Mouse (Mus musculus) MEL (cell line): ENCODE data around the gene Dennd2a. TPM values are rescaled to one million over a fixed set of nuclear protein-coding genes. Genes with fewer than 3 reads are reported as not detected.

Experiments used
- DNase-seq: peaks from one replicate; pipeline ENCODE4 v3.0.0; 2011; ENCODE audit warnings: low read depth, low spot score
- H3K27ac ChIP-seq: 2 replicates; pipeline ENCODE4 v1.5.1; 2012; ENCODE audit warnings: low read depth, mild to moderate bottlenecking, control low read depth, low read length, moderate library complexity; ENCODE audit not compliant: control insufficient read depth
- H3K27me3 ChIP-seq, 2 experiments: fragments of 150-350 bp in 1 of 2; sonication (generic) in 1 of 2; 2 replicates each; pipeline ENCODE4 v1.6.1; 2012; ENCODE audit warnings: low read length in 2 of 2, mild to moderate bottlenecking in 2 of 2, improper control_type of control experiment in 1 of 2, moderate library complexity in 1 of 2; ENCODE audit not compliant: insufficient read depth in 2 of 2, control insufficient read depth in 1 of 2
- H3K36me3 ChIP-seq, 2 experiments: 2 replicates each; pipeline ENCODE4 v1.6.1; 2012 to 2014; ENCODE audit warnings: low read length in 2 of 2, improper control_type of control experiment in 1 of 2, inconsistent platforms in 1 of 2, mild to moderate bottlenecking in 1 of 2; ENCODE audit not compliant: insufficient read depth in 2 of 2, control insufficient read depth in 1 of 2
- H3K4me1 ChIP-seq, 2 experiments: fragments of 150-350 bp in 1 of 2; sonication (generic) in 1 of 2; 2 replicates each; pipeline ENCODE4 v1.6.1; 2012; ENCODE audit warnings: low read length in 2 of 2, improper control_type of control experiment in 1 of 2, mild to moderate bottlenecking in 1 of 2; ENCODE audit not compliant: insufficient read depth in 2 of 2, control insufficient read depth in 1 of 2
- H3K4me3 ChIP-seq, 2 experiments: fragments of 150-350 bp in 1 of 2; sonication (generic) in 1 of 2; 2 replicates each; pipeline ENCODE4 v1.5.1; 2012; ENCODE audit warnings: low read depth in 2 of 2, low read length in 2 of 2, mild to moderate bottlenecking in 2 of 2, moderate library complexity in 2 of 2, control low read depth in 1 of 2, improper control_type of control experiment in 1 of 2; ENCODE audit not compliant: control insufficient read depth in 1 of 2, insufficient read depth in 1 of 2
- H3K79me2 ChIP-seq: 2 replicates; pipeline ENCODE4 v1.6.1; 2012; ENCODE audit warnings: mild to moderate bottlenecking, low read length, moderate library complexity; ENCODE audit not compliant: control insufficient read depth, poor library complexity, insufficient read depth
- H3K9ac ChIP-seq: 2 replicates; pipeline ENCODE4 v1.6.1; 2012; ENCODE audit warnings: low read depth, mild to moderate bottlenecking, control low read depth, low read length, moderate library complexity; ENCODE audit not compliant: control insufficient read depth, poor library complexity, severe bottlenecking
- H3K9me3 ChIP-seq: fragments of 150-350 bp; sonication (generic); replicated peaks from 2 replicates; pipeline ENCODE4 v1.6.1; 2012; ENCODE audit warnings: mild to moderate bottlenecking, low read length, improper control_type of control experiment, moderate library complexity; ENCODE audit not compliant: insufficient read depth
- BHLHE40 ChIP-seq: IDR thresholded peaks from 2 replicates; pipeline ENCODE4 v1.6.1; 2012; ENCODE audit warnings: low read depth, mild to moderate bottlenecking, inconsistent platforms, low read length, improper control_type of control experiment, borderline replicate concordance
- CHD1 ChIP-seq: IDR thresholded peaks from 2 replicates; pipeline ENCODE4 v1.6.1; 2012; ENCODE audit warnings: low read depth, mild to moderate bottlenecking, inconsistent platforms, low read length, improper control_type of control experiment
- CHD2 ChIP-seq: IDR thresholded peaks from 2 replicates; pipeline ENCODE4 v1.6.1; 2011; ENCODE audit warnings: low read length, improper control_type of control experiment
- CTCF ChIP-seq, 3 experiments: IDR thresholded peaks in 2 of 3; conservative IDR thresholded peaks in 1 of 3; 2 replicates each; pipeline ENCODE4 v1.5.1; 2011 to 2012; ENCODE audit warnings: low read length in 3 of 3, low read depth in 2 of 3, mild to moderate bottlenecking in 2 of 3, improper control_type of control experiment in 1 of 3, inconsistent platforms in 1 of 3, mixed read lengths in 1 of 3, moderate library complexity in 1 of 3; ENCODE audit not compliant: control insufficient read depth in 1 of 3, insufficient read depth in 1 of 3, poor library complexity in 1 of 3, severe bottlenecking in 1 of 3
- ELF1 ChIP-seq: IDR thresholded peaks from 2 replicates; pipeline ENCODE4 v1.6.1; 2014; ENCODE audit warnings: low read depth, mild to moderate bottlenecking, inconsistent platforms, low read length, improper control_type of control experiment, moderate library complexity
- EP300 ChIP-seq, 2 experiments: IDR thresholded peaks; 2 replicates each; pipeline ENCODE4 v1.6.1; 2011; ENCODE audit warnings: improper control_type of control experiment in 2 of 2, low read length in 2 of 2, low read depth in 1 of 2, mild to moderate bottlenecking in 1 of 2
- GABPA ChIP-seq: IDR thresholded peaks from 2 replicates; pipeline ENCODE4 v1.6.1; 2012; ENCODE audit warnings: low read depth, mild to moderate bottlenecking, inconsistent platforms, low read length, improper control_type of control experiment, moderate library complexity
- GATA1 ChIP-seq: IDR thresholded peaks from 2 replicates; pipeline ENCODE4 v1.6.1; 2011; ENCODE audit warnings: low read depth, low read length, improper control_type of control experiment
- HCFC1 ChIP-seq: IDR thresholded peaks from 2 replicates; pipeline ENCODE4 v1.6.1; 2012; ENCODE audit warnings: low read depth, mild to moderate bottlenecking, inconsistent platforms, low read length, improper control_type of control experiment, moderate library complexity
- JUND ChIP-seq: IDR thresholded peaks from 2 replicates; pipeline ENCODE4 v1.6.1; 2011; ENCODE audit warnings: low read depth, mild to moderate bottlenecking, improper control_type of control experiment, low read length
- KAT2A ChIP-seq: conservative IDR thresholded peaks from 2 replicates; pipeline ENCODE4 v1.6.1; 2012; ENCODE audit warnings: low read depth, low read length, improper control_type of control experiment, inconsistent platforms
- MAFK ChIP-seq: IDR thresholded peaks from 2 replicates; pipeline ENCODE4 v1.6.1; 2011; ENCODE audit warnings: low read depth, mild to moderate bottlenecking, low read length, improper control_type of control experiment, borderline replicate concordance
- MAX ChIP-seq: IDR thresholded peaks from 2 replicates; pipeline ENCODE4 v1.6.1; 2011; ENCODE audit warnings: low read length, improper control_type of control experiment
- MAZ ChIP-seq: IDR thresholded peaks from 2 replicates; pipeline ENCODE4 v1.6.1; 2012; ENCODE audit warnings: low read depth, mild to moderate bottlenecking, inconsistent platforms, low read length, improper control_type of control experiment
- MXI1 ChIP-seq: IDR thresholded peaks from 2 replicates; pipeline ENCODE4 v1.6.1; 2011; ENCODE audit warnings: mild to moderate bottlenecking, low read depth, low read length, improper control_type of control experiment
- NELFE ChIP-seq: IDR thresholded peaks from 2 replicates; pipeline ENCODE4 v1.6.1; 2011; ENCODE audit warnings: low read depth, low read length, improper control_type of control experiment
- POLR2A ChIP-seq, 2 experiments: IDR thresholded peaks; 2 replicates each; pipeline ENCODE4 v1.6.1; 2011 to 2012; ENCODE audit warnings: low read length in 2 of 2, mild to moderate bottlenecking in 2 of 2, control low read depth in 1 of 2, improper control_type of control experiment in 1 of 2, low read depth in 1 of 2, moderate library complexity in 1 of 2; ENCODE audit not compliant: control insufficient read depth in 1 of 2, insufficient read depth in 1 of 2, poor library complexity in 1 of 2
- POLR2AphosphoS2 ChIP-seq: IDR thresholded peaks from 2 replicates; pipeline ENCODE4 v1.6.1; 2011; ENCODE audit warnings: low read length, improper control_type of control experiment
- POLR2AphosphoS5 ChIP-seq: IDR thresholded peaks from 2 replicates; pipeline ENCODE4 v1.6.1; 2012; ENCODE audit warnings: low read depth, borderline replicate concordance, mild to moderate bottlenecking, inconsistent platforms, low read length, moderate library complexity, mixed read lengths
- RAD21 ChIP-seq: IDR thresholded peaks from 2 replicates; pipeline ENCODE4 v1.6.1; 2011; ENCODE audit warnings: mild to moderate bottlenecking, low read depth, low read length, improper control_type of control experiment
- SIN3A ChIP-seq: IDR thresholded peaks from 2 replicates; pipeline ENCODE4 v1.6.1; 2012; ENCODE audit warnings: low read length, improper control_type of control experiment, inconsistent platforms
- TAL1 ChIP-seq: IDR thresholded peaks from 2 replicates; pipeline ENCODE4 v1.6.1; 2012; ENCODE audit warnings: mild to moderate bottlenecking, inconsistent platforms, low read length, moderate library complexity, mixed read lengths
- TBP ChIP-seq: IDR thresholded peaks from 2 replicates; pipeline ENCODE4 v1.8.0; 2011; ENCODE audit warnings: low read depth, low read length, improper control_type of control experiment
- TCF12 ChIP-seq: IDR thresholded peaks from 2 replicates; pipeline ENCODE4 v1.6.1; 2014; ENCODE audit warnings: low read depth, mild to moderate bottlenecking, inconsistent platforms, low read length, improper control_type of control experiment, moderate library complexity
- UBTF ChIP-seq: IDR thresholded peaks from 2 replicates; pipeline ENCODE4 v1.6.1; 2012; ENCODE audit warnings: low read depth, mild to moderate bottlenecking, inconsistent platforms, low read length, improper control_type of control experiment, moderate library complexity, borderline replicate concordance; ENCODE audit not compliant: insufficient read depth
- USF2 ChIP-seq, 2 experiments: IDR thresholded peaks; 2 replicates each; pipeline ENCODE4 v1.6.1; 2011 to 2012; ENCODE audit warnings: improper control_type of control experiment in 2 of 2, low read length in 2 of 2, borderline replicate concordance in 1 of 2, inconsistent platforms in 1 of 2, low read depth in 1 of 2, mild to moderate bottlenecking in 1 of 2; ENCODE audit not compliant: insufficient read depth in 1 of 2
- ZC3H11A ChIP-seq: IDR thresholded peaks from 2 replicates; pipeline ENCODE4 v1.6.1; 2012; ENCODE audit warnings: low read depth, mild to moderate bottlenecking, inconsistent platforms, low read length, improper control_type of control experiment
- ZNF384 ChIP-seq: IDR thresholded peaks from 2 replicates; pipeline ENCODE4 v1.6.1; 2012; ENCODE audit warnings: low read depth, mild to moderate bottlenecking, inconsistent platforms, low read length, improper control_type of control experiment
- polyA plus RNA-seq, 2 experiments: library from polyadenylated mRNA; stranded (reverse) in 1 of 2; unstranded in 1 of 2; fragments of >175 nt in 1 of 2; fragments of >200 nt in 1 of 2; gene quantifications; 2 replicates each; pipeline versions ENCODE4 v1.2.1 to v1.2.4; 2012; ENCODE audit warnings: low replicate concordance in 2 of 2, low read depth in 1 of 2; ENCODE audit not compliant: insufficient read length in 2 of 2, insufficient read depth in 1 of 2, missing spikeins in 1 of 2
- total RNA-seq: library from RNA; depleted of rRNA; stranded (reverse); fragments of 300-350 nt; gene quantifications from 2 replicates; pipeline ENCODE4 v1.2.3, GENCODE M21; 2012

The Dennd2a gene
- total and polyA plus RNA-seq, 3 experiments, result 0.15 TPM; not detected in 2

- DNase-seq, result no peak
These were observed 16.8 kb upstream of the Dennd2a start for GRCm38 (mm10) chr6:39574555-39574869.

GRCm38 (mm10) chr6:39573791-39574554 lies 16.3 kb upstream of the Dennd2a start, which contains the start of gene Adck2:
Adck2 (plus strand) TSS chr6:39573873.
- H3K9me3 ChIP-seq, result no peaks in the 10 kb centered on the region
- H3K27me3 ChIP-seq, result no peaks in the 10 kb centered on the region
- peaks cover 5% of the 10 kb centered on the region; the same call in 1 of the 2 replicates for H3K79me2 ChIP-seq
- DNase-seq, result peak; percentile 90
- peak within 1 kb of the TSS; percentile 65 for H3K27ac ChIP-seq
- H3K4me3 ChIP-seq, result peak within 1 kb of the TSS; percentile 81 to 96
- peaks cover 4 to 8% of the 10 kb centered on the region in 2 experiments; a peak in 3 of 4 replicates for H3K4me1 ChIP-seq
- H3K9ac ChIP-seq, result peak within 1 kb of the TSS; percentile 94
- TF ChIP-seq ZC3H11A, result no peak
- peak in 2 of 3 experiments; percentile 33 to 52; a peak in 4 of 6 replicates for TF ChIP-seq CTCF (IDR thresholded peaks at IDR 0.05 in 2 of 3, conservative IDR thresholded peaks at IDR 0.05 in 1 of 3; ENCODE audit: control insufficient read depth in 1 of 3, insufficient read depth in 1 of 3, low read depth in 2 of 3, low read length in 3 of 3, poor library complexity in 1 of 3, severe bottlenecking in 1 of 3)
- no peak for TF ChIP-seq EP300 (IDR thresholded peaks at IDR 0.05; ENCODE audit: low read depth in 1 of 2, low read length in 2 of 2)
- no peak for TF ChIP-seq MAFK
- TF ChIP-seq POLR2AphosphoS5, result no peak
- no peak for TF ChIP-seq BHLHE40
- peak; percentile 55; the same call in 1 of the 2 replicates for TF ChIP-seq MXI1
- TF ChIP-seq TCF12, result peak; percentile 52
- TF ChIP-seq NELFE, result peak; percentile 84
- TF ChIP-seq TBP, result peak; percentile 80
- TF ChIP-seq ELF1, result peak; percentile 93
- TF ChIP-seq CHD2, result no peak
- peak; percentile 84; the same call in 1 of the 2 replicates for TF ChIP-seq UBTF
- TF ChIP-seq HCFC1, result peak; percentile 83
- peak; percentile 56 to 86; a peak in 3 of 4 replicates for TF ChIP-seq POLR2A (IDR thresholded peaks at IDR 0.05; ENCODE audit: control insufficient read depth in 1 of 2, insufficient read depth in 1 of 2, low read depth in 1 of 2, low read length in 2 of 2, poor library complexity in 1 of 2)
- TF ChIP-seq SIN3A, result peak; percentile 92
- 0 out of 2 replicates have a peak, but pooled peaks have one; percentile 20 for TF ChIP-seq MAX
- no peak for TF ChIP-seq MAZ
- peaks cover 0 to 8% of the 10 kb centered on the region in 2 experiments; a peak in 2 of 4 replicates for H3K36me3 ChIP-seq

More at GRCm38 (mm10) chr6:39574555-39574869, 16.8 kb upstream of the Dennd2a start:
- H3K4me1 ChIP-seq, result peaks cover 4 to 8% of the 10 kb centered on the region in 2 experiments; a peak in 3 of 4 replicates
- TF ChIP-seq NELFE (no peak), USF2 (IDR thresholded peaks at IDR 0.05; ENCODE audit: borderline replicate concordance in 1 of 2, insufficient read depth in 1 of 2, low read depth in 1 of 2, low read length in 2 of 2) (no peak), POLR2A (IDR thresholded peaks at IDR 0.05; ENCODE audit: control insufficient read depth in 1 of 2, insufficient read depth in 1 of 2, low read depth in 1 of 2, low read length in 2 of 2, poor library complexity in 1 of 2) (no peak), EP300 (IDR thresholded peaks at IDR 0.05; ENCODE audit: low read depth in 1 of 2, low read length in 2 of 2) (no peak), KAT2A (no peak), CHD1 (no peak), UBTF (no peak), ZC3H11A (no peak), ELF1 (no peak), ZNF384 (no peak), RAD21 (no peak), MXI1 (no peak), TBP (no peak), POLR2AphosphoS2 (no peak), TCF12 (no peak), GABPA (no peak), GATA1 (no peak), TAL1 (no peak), JUND (no peak)
- no peaks in the 10 kb centered on the region for H3K27me3 ChIP-seq
- H3K36me3 ChIP-seq, result peaks cover 0 to 8% of the 10 kb centered on the region in 2 experiments; a peak in 2 of 4 replicates
- peaks cover 5% of the 10 kb centered on the region; the same call in 1 of the 2 replicates for H3K79me2 ChIP-seq
- no peaks in the 10 kb centered on the region for H3K9me3 ChIP-seq
- H3K9ac ChIP-seq, result peak overlapping the region; percentile 94
- H3K4me3 ChIP-seq, result peak overlapping the region; percentile 81 to 96
- H3K27ac ChIP-seq, result no peak overlapping the region; the same call in 1 of the 2 replicates
